Mouse (Mus musculus) heart, adult 18-20 months (tissue): ENCODE results near the gene Sele. TPM values are rescaled to one million over a fixed set of nuclear protein-coding genes. Genes with fewer than 3 reads are reported as not detected.

Experiments
- DNase-seq, 2 experiments: peaks; one replicate each; pipeline ENCODE4 v3.0.0; 2021 to 2022; ENCODE audit warnings: mixed read lengths in 1 of 2
- total RNA-seq, 2 experiments: library from RNA; stranded (reverse); gene quantifications; 2 replicates each; pipeline ENCODE4 v1.2.3; 2021

Gene Sele
- total RNA-seq, 2 experiments from 2014 or later: 0.37 TPM; not detected in 1

DNA sequence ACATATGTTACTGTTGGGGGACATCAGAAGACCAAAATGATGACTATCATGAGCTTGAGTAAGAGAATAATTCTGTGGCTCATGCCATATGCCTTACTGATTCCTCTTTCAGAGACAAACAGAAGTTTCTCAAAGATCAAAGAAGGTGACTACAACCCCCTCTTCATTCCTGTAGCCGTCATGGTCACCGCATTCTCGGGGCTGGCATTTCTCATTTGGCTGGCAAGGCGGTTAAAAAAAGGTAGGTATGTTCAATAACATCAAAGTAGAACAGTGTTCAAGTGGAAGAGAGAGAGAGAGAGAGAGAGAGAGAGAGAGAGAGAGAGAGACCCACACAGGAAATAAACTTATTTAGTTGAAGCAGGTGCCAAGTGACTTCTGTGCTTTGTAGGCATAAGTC is 24.0 kb downstream of the Sele start:
- no peak for DNase-seq

DNA sequence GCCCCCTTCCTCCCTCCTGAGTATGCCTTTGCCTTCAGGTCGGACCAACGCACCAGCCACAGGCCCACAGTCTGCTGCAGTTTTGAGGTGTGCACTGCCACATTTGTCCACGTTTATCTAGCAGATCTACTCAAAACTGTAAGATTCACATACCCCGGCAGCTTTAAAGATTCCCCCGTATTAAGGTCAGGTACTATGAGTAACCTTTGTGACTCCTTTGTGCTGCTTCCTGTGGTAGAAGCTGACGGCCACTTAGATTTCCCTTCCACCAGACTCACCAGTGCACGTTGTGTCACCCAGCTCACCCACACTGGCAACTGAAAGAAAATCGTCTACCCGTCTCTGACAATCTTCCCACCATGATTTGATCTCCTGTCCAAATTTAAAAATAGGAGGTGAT is 25.1 kb downstream of the Sele start:
- DNase-seq: no peak

DNA sequence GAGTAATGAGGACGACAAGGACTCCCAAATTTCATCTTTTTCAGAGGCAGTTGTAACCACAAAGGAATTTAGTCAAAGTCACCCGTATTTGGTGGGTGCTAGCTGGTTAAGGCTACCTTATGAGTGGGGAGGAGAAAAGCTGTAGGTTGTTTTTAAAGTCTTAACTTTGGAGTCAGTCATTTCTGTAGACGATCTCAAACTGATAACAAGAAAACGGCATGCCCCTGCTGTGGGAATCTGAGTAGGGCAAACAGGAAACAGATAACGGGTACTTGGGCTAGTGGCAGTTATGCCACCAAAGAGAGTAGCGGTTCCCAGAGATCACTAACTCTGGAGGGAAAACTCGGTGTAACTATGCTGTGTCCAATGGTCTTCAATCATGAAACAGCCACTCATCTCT is 25.8 kb downstream of the Sele start:
- no peak for DNase-seq

DNA sequence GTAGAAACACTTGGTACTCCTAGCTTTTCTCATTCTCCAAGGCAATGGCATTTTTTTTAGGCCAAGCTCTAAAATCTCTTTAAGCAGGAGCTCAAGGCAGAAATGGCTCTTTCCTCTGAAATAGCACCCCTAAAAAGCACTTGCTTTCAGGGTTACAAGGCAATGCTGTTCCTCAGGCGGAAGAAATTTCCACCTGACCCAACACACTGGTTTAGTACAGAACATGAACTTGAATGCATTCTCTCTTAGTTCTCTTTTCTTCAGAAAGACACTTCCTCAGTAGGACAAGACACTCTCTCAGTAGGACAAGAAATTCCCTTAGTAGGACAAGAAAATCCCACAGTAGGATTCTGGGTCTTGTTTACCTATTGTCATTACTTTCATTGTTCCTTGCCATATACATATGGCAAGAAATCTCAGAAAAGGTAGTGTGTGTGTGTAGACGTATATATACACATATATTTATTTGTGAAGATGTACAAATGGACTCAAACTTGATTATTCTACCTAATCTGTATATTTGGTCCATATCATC is 26.6 kb downstream of the Sele start:
- DNase-seq: no peak

DNA sequence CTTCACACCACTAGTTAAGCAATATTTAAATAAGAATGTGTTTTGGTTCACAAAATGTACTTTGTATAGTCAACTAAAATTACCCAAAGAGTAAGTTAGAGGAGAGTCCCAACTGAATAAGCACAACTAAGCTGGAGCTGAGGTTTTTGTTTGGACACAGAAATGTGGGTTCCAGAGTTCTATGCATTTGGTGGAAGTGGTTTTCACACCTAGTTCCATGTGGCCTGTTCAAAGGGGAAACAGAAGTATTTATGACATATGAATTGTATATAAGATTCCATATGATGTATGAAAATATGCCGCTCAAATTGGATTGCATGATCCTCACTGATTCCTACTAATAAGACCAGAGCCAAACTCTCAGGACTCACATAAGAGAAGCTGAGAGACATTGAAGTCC is 27.4 kb downstream of the Sele start:
- DNase-seq: no peak

DNA sequence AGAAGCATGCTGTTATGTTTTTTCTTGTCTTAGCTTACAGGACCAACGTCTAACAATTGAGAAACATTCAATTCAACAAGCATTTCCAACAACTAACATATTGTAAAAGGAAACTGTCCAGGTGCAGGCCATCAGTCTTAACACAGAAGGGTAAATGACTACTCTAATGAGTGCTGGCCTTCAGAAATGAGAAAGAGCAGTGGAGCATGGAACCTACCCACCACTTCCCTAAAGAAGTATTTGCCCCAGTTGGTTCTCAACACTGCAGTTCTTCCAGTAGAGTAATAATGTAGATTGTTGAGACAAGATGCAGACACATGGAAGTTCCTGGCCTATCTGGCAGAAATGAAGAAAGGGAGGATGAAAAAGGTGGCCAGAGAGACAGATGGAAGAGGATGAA is 28.4 kb downstream of the Sele start:
- DNase-seq: no peak

DNA sequence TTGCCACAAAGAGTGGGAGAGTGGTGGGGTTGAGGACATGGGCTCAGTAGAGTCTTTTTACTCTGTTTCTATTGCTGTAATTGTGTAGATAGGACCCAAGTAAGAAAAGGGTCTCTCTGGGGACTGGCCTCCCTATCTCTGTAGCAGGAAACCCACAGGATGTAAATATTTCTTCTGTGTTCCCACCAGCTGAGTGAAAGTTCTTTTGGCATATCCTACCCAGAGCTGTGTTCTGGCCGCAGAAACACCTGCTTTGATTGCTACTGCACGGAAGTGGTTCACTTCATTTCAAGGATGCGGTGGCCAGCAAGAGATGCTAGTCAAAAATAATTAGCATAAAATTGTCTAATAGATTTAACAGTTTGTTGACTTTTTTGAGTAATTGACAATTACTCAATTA is 29.0 kb downstream of the Sele start:
- DNase-seq: no peak

DNA sequence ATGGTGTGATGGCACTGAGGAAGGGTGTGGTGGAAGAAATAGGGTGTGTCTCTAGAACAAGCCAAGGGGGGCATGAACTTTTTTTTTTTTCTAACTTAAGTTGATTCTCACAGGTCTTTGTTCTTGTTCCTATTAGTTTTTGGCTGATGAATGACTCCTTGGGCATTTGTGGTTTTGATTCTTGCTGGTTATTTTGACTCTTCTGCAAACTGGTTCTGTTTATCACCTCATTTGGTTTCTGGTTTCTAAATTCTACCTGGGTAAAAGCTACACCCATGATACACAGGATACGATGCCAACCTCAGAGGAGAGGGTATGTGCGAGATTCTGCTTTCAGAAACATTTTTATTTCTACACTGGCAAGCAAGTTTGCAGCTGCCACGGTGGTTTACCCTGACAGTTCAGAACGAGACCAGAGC is 30.3 kb downstream of the Sele start:
- DNase-seq: peak in 1 of 2 experiments; percentile 14

DNA sequence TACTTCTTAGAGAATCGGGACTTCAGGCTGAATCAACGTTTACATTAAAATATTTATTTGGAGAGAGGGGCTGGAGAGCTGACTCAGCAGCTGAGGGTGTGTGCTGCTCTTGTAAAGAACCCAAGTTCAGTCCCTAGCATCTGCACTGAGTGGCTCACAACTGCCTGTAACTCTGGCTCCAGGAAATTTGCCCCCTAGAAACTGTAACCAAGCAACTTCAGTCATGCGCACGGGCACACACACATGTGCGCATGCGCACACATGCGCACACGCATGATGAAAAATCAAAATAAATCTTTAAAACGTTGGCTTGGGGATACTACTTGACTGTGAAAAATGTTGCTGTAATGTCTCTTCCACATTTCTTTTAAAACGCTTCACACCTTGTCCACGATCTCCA is 31.1 kb downstream of the Sele start:
- DNase-seq: no peak

DNA sequence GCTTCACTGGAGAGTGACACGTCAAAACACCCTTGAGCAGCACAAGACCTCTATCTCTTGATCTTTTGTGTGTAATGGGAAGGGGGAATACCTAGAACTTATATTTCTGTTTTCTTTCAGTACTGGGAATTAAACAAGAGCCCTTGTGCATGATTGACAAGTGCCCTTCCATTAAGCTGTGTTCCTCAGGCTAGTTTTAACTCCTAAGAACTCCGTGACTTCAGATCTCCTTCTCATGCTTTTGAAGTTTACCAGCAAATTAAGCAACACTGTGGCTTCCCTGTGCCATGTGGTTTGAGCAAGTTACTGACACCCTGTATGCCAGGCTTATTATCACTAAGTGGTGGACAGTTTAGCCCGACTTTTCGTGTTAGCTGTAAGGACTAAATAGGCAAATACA is 35.0 kb downstream of the Sele start:
- no peak for DNase-seq

DNA sequence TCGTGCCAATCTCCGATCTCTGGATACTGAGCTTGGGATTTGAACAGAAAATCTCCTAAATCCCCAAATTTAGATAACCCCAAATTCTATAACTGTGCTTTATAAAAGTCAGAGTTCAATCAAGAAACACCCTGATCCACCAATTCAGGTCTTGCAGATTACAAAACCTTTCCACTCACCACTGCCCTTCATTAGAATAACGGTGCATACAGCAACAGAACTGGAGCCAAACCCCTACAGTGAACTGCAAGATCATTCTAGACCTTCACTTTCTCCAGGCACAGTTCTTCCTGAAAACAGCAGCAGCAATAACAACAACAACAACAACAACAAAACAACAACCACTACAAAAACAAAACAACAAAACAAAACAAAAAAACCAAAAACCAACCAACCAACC is 38.8 kb downstream of the Sele start:
- no peak for DNase-seq

DNA sequence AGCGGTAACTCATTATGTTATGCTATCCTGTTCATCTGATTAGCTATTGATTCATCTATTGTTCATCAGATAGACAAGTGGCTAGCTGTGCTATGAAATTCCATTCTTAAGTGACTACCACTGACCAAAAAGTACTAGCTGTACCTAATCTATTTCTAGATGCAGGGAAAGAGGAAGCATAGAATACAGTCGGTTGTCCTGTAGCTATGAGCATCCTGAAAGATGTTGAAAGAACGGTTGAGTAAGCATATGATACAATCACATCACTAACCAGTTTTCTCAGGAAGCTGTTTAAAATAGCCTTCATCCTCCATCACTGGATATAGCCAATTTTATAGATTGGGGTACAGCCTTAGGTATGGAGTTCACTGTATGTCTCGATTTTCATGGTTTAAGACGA is 39.8 kb downstream of the Sele start:
- no peak for DNase-seq

DNA sequence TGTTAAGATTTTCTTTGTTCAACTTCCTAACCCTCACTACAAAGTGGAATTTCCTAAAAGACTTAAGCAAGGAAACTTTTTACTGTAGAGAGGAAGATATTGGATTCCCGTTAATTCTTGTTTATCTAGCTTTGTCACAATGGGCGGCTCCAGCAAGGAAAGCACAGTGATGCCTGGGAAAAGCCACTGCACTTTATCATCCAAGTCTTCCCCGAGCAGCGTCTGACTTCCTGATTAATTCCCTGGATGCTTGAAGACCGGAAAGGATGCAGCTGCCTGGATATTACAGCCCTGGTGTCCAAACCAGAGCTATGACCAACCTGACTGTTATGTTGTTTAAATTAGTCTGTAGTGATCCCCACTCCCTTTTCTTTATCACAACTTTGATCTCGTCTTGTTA is 48.7 kb downstream of the Sele start:
- DNase-seq: peak in 1 of 2 experiments; percentile 39

DNA sequence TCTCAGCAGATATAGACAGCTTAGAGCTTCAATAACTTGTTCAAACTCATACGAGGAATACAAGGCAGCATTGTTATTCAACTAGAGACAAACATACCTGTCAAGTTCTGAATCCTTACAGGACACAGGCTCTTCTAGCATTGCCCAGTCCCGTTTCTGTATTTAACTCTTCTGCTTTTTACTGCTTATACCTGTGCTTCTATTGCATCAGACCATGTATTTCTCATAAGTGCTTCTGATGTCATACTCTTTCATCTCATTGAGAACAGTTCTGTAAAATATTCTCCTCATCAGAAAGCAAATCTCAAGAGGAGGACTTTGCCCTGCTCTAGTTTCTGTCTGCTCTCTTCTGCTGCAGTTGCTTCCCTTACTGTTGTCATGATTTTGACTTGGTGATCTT is 49.9 kb downstream of the Sele start:
- DNase-seq: no peak

DNA sequence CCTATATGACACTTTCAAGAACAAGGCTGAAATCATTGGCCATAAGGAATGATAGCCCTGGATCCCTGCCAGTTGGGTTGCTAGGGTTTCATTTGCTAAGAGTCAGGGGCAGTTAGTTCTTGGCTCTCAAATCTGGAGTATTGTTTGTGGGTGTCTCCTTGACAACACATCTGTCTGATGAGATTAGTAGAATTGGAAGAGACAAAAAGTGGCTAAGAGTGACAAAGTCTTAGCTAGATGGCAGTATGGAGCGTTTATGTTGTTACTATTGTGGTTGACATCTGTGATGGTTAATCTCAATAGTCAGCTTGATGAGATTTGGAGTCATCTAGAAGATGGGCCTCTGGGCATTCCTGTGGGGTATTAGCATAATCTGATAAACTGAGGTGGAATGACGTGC is 50.3 kb downstream of the Sele start:
- peak in 1 of 2 experiments; percentile 20 for DNase-seq

Other genes starting within 250 kb of the Sele start
- 1 to 10 TPM; 4.2 to 5.2 TPM for gene Scyl3, start 119.1 kb upstream of the Sele start, total RNA-seq
- 1 to 10 TPM in 1 of 2 experiments, under 1 TPM in 1; 0.72 to 2.0 TPM for gene BC055324, start 53.4 kb upstream of the Sele start, total RNA-seq
- gene Mettl18, start 53.3 kb upstream of the Sele start, total RNA-seq: 1 to 10 TPM; 3.4 to 5.1 TPM
- 1 to 10 TPM in 1 of 2 experiments, under 1 TPM in 1; 0.65 to 9.8 TPM for gene Sell, start 13.7 kb downstream of the Sele start, total RNA-seq
- gene Selp, start 67.0 kb downstream of the Sele start, total RNA-seq: 1 to 10 TPM; 1.6 to 1.8 TPM
- 1 to 10 TPM; 1.4 to 1.9 TPM for gene F5, start 103.6 kb downstream of the Sele start, total RNA-seq
- gene Slc19a2, start 200.8 kb downstream of the Sele start, total RNA-seq: 1 to 10 TPM; 4.9 to 5.7 TPM
- gene Ccdc181, start 227.4 kb downstream of the Sele start, total RNA-seq: 1 to 10 TPM; 8.1 to 9.8 TPM